Mouse (Mus musculus) neutrophil, adult 65 days (primary cell): ENCODE measurements around the gene Aldh16a1. TPM values are rescaled to one million over a fixed set of nuclear protein-coding genes. Genes with fewer than 3 reads are reported as not detected.

Experiments
- total RNA-seq: library from RNA; stranded (reverse); gene quantifications from 2 replicates; pipeline ENCODE4 v1.2.4, GENCODE M21; 2023

Aldh16a1 gene
- total RNA-seq, result 77.5 and 91.9 TPM in 2 replicates

DNA sequence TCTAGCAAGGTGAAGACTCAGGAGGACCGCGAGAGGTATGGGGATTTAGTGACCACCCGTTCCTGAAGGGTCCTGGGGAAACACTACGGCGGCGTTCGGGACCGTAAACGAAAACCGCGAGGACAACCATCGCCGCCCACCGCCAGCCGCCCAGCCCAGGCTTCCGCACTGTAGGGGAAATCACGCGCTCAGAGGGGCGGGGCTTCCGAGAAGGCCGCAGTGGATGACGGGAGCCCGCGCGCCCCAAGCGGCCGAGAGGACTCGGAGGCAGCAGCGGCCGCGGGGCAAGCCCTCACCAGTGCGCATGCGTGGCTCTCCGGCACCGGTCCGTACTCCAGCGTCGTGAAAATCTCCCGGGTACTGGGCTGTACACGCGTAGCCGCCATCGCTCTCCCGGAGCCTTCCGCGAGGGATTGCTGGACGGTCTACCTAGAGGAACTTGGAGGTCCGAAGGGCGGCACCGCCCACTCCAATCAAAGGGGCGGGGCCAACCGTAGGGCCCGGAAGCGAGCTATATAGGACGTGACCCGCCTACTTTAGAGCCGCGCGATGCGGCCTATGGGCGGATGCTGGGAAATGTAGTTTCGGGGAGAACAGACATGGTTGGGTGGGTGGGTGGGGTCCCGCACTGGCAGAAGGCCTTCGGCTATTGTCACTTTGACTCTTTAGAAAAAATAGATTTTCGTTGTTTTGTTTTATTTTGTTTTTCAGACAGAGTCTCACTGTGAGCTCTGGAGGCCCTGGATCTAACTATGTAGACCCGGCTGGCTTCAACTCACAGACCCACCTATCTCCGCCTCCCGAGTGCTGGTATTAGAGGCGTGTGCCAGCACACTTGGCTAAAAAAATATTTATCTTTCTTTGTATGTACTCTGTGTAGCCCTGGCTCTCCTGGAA lies at the start of gene Aldh16a1, which contains the start of gene Pih1d1:
Gene Aldh16a1 (minus strand): TSS at position 489 of the 897 bp plus-strand sequence.
Gene Pih1d1 (plus strand): TSS at position 208 of the 897 bp plus-strand sequence.

DNA sequence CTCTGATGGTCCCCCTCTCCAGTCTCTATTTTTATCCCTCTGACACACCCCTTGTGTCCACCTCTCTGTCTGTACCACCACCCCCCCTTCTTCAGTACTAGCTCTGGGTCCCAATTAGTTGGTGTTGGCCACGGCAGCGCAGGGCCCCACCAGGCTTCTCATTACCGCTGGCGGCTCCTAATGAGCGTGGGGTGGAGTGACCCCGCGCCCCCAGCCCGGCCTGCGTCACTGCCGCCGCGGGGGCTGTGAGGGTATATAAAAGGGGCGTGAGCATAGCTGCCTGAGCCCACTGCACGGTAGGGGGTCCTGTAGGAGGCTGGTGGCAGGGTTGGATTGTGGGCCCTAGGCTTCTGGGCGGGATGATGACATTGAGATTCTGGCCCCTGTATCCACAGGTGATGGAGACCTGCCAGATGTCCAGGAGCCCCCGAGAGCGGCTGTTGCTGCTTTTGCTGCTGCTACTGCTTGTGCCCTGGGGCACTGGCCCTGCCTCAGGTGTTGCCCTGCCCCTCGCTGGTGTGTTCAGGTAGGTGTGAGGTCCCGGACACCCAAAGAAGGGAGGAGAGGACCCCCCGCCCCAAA lies 26.6 kb upstream of the Aldh16a1 start, which contains the start of gene Pth2:
Gene Pth2 (plus strand): TSS at position 100 of the 582 bp plus-strand sequence.

DNA sequence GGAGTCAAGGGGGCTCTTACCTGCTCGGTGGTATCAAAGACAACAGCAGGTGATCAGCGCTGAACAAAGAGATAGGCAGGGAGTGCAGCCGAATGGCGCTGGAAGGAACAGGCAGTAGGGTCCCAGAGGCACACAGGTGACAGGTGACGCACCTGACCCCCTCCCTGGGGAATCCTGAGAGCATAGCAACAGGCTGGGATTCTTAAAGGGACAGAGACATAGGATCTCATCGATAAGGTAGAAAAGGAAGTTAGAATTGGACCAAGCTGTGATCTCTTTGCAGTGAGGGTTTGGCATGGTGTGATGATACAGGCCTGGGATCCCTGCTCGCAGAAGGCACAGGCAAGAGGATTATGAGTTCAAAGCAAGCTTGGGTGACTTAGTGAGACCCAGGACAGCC lies 25.1 kb upstream of the Aldh16a1 start, which contains the start of gene Gfy:
Gene Gfy (minus strand): TSS at position 101 of the 400 bp plus-strand sequence.

DNA sequence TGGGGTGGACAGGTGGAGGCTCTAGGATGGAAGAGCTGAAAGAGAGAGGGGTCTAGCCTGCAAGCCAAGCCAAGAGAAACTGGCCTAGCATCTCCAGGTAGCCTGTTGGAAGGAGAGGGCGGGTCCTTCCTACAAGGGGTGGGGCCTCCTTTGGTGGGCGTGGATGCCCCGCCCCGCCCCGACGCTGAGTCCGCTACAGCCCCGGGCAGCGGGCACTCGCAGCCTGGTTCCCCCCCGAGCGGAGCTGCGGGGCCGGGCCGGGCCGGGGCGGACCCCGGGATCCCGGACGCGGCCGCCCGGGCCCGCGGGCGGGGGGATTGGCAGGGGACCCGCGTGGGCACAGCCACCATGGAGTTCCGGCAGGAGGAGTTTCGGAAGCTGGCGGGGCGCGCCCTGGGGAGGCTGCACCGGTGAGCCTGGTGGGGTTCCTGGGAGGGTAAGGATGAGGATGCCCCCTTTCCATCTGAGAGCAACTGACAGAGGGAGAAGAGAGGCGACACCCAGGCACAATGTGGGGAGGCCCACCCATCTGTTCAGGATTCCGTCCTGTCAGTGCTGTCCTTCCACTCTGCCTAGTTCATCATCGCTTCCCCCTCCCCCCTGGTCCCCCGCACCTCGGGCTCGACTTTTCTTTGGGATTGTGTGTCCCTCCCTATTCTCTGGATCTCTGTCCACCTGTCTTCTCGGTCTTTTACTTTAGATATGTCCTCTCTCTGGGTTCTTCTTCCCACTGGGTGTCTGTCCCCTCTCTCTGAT lies 9.5 kb upstream of the Aldh16a1 start, which contains the start of gene Slc17a7:
Gene Slc17a7 (plus strand): TSS at position 215 of the 756 bp plus-strand sequence.

DNA sequence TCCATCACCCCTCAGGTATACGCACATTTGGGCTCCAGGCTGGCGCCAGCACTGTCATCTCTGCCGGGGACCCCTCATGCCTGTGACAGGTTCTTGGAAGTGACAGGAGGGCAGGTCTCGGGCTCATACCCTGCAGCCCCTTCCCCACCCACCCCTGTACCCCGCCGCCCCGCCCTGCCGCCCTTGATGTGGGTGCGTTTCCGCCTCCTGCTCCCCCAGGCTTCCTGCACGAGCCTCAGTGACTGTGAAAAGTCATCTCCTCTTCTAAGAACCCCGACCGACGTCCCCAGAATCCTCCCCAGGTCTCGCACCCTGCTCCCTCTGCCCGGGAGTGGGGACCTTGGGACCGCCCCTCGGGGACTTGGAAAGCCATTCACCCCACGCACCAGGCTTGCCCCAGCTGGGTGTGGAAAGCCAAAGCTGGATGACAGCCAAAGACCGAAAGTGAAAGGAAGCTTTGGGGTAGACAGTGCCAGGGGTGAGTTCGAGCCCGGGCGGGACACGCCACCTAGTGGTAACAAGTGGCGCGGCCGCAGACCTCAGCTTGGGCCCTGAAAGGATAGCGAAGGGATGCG lies 18.3 kb downstream of the Aldh16a1 start, which contains the start of the genes Gm45713 and Flt3l:
Gene Gm45713 (minus strand): TSS at position 239 of the 575 bp plus-strand sequence.
Gene Flt3l (minus strand): TSS at position 440 of the 575 bp plus-strand sequence.

DNA sequence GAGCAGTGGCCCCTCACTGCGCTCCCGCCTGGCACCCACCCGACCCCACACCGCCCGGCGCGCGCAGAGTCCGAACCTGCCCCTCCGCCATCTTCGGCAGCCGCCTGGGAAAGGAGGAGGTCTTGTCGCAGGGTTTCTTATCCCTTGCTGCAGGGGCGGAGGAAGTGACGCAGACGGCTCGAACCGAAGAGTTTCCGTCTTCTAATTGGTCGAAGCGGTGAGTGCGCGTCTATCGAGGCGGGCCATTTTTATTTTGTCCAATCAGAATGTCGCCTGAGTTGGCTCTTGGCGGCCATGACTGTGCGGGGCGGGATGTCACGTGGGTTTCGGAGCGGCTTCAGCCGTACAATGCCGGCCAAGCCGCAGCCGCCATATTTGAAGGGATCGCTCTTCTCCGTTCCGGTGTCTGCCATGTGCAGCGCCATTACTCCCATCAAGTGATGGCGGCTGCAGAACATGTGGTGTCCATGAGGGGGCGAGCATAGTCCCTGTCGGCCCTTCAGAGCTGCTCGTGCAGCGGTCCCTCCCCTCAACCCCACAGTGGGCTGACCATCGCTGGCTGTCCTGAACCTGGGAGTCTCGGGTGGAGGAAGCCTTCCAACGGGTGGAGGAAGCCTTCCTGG lies 25.6 kb downstream of the Aldh16a1 start, which contains the start of gene Rpl13a:
Gene Rpl13a (minus strand): TSS at position 138 of the 623 bp plus-strand sequence.

DNA sequence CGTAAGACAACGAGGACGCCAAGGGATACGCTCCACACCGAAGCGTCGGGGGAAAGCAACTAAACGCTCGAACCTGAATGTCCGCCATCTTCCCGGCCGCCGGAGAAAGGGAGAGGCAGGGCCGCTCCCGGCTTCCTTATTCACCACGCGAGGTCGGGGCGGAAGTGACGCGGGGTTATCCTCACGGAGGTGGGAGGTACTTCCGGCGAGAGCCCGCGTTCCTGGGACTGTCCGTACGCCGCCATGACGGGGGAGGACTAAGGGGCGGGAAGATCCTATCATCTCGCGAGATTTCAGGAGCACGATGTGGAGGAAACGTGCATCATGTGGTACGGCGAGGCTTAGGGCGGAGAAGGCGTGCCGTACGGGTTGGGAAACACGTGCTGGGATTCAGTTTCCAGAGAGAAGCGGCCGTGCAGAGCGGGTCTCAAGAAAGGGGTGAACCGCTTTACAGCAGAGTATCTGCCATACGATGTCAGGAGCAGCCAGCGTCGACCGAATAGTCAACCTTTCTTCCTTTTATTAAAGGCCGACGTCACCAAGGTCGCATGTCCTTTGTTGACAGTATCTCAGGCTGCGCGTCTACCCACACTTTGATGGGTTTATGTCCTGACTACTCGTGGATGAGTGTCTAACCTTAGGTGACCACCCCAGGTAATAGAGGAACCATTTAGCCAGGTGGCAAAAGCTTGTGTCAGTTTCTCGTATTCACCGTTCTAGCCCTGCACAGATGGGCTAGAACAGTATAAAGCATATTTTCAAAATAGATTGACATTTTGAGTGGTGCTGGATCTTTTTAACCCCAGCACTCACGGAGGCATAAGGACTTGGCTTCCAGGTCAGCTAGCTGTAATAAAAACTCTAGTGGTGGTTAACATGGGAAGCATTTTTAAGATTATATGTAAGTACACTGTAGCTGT lies 29.9 kb downstream of the Aldh16a1 start, which contains the start of gene Rps11:
Gene Rps11 (minus strand): TSS at position 216 of the 920 bp plus-strand sequence.

DNA sequence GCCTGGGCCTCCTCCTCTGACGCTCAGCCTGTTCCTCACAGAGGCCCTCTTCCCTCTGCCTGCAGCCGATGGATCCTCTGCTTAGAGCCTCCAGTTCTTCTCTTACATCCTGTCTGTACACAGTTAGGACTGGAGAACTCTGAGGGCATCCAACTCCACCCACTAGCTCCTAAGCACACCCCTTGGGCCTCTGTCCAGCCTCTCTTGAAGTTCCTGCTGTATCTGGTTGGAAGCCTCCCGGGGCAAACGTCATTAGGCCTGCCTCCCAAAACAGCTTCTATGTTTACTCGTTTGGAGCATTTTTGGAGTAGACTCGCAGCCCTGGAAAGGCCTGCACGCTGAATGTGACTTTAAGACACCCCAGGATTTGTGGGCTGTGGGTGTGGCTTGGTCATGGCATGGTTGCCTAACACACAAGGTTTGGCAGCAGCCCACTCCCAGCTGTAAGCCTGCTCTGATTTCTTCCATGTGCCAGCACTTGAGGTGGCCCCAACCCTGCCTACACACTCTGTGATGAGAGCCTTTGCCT lies 50.7 kb downstream of the Aldh16a1 start, which contains the start of gene Fcgrt:
Gene Fcgrt (minus strand): TSS at position 200 of the 529 bp plus-strand sequence.

DNA sequence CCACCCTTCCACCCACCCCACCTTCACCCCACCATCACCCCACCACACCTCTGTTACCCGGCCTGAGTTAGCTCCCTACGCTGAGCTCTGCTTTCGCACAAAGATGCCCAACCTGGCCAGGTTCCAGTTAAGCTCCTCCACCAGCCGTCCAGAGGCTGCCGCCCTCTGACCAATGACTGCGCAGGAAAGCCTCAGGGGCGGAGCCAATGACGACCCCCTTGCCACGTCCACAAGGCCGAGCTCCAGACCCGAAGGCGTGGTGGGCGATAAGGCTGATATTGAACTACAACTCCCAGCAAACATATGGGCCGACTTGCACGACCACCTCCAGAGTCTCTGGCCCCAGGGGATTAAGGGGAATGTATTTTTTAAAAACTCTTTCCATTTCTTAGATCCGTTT lies 62.3 kb downstream of the Aldh16a1 start, which contains the start of gene Rcn3:
Gene Rcn3 (minus strand): TSS at position 174 of the 400 bp plus-strand sequence.

Other genes with a start within 250 kb of the Aldh16a1 start
- gene Ap2a1, start 225.1 kb downstream of the Aldh16a1 start, total RNA-seq, result 64.6 and 68.6 TPM in 2 replicates
- not detected in 2 replicates for gene Tsks, start 211.4 kb downstream of the Aldh16a1 start, total RNA-seq
- 0.23 and 1.3 TPM in 2 replicates for gene Cpt1c, start 179.7 kb downstream of the Aldh16a1 start, total RNA-seq
- 48.5 and 57.0 TPM in 2 replicates for gene Prmt1, start 168.0 kb downstream of the Aldh16a1 start, total RNA-seq
- 44.5 and 55.1 TPM in 2 replicates for gene Irf3, start 156.9 kb downstream of the Aldh16a1 start, total RNA-seq
- gene Bcl2l12, start 155.9 kb downstream of the Aldh16a1 start, total RNA-seq, result 7.3 and 7.9 TPM in 2 replicates
- gene Scaf1, start 138.2 kb downstream of the Aldh16a1 start, total RNA-seq, result 59.4 and 75.8 TPM in 2 replicates
- 7.6 and 7.8 TPM in 2 replicates for gene Rras, start 136.6 kb downstream of the Aldh16a1 start, total RNA-seq
- 15.9 and 19.2 TPM in 2 replicates for gene Prr12, start 101.7 kb downstream of the Aldh16a1 start, total RNA-seq
- 32.5 and 35.9 TPM in 2 replicates for gene Nosip, start 92.2 kb downstream of the Aldh16a1 start, total RNA-seq
- gene Prrg2, start 91.9 kb downstream of the Aldh16a1 start, total RNA-seq, result 15.3 and 20.8 TPM in 2 replicates
- 2.6 and 3.0 TPM in 2 replicates for gene Rcn3, start 62.4 kb downstream of the Aldh16a1 start, total RNA-seq
- 11.5 and 11.6 TPM in 2 replicates for gene Fcgrt, start 50.7 kb downstream of the Aldh16a1 start, total RNA-seq
- 561 and 713 TPM in 2 replicates for gene Rps11, start 30.1 kb downstream of the Aldh16a1 start, total RNA-seq
- gene Rpl13a, start 25.8 kb downstream of the Aldh16a1 start, total RNA-seq, result 790 and 900 TPM in 2 replicates
- gene Gm45713, start 18.4 kb downstream of the Aldh16a1 start, total RNA-seq, result not detected in 2 replicates
- 22.0 and 23.2 TPM in 2 replicates for gene Flt3l, start 18.2 kb downstream of the Aldh16a1 start, total RNA-seq
- gene Pih1d1, start 281 bp downstream of the Aldh16a1 start, total RNA-seq, result 41.1 and 44.5 TPM in 2 replicates
- 0.23 TPM in 1 of 2 replicates, not detected in the other for gene Slc17a7, start 9.4 kb upstream of the Aldh16a1 start, total RNA-seq
- gene Gfy, start 25.0 kb upstream of the Aldh16a1 start, total RNA-seq, result not detected in 2 replicates
- not detected in 2 replicates for gene Pth2, start 26.4 kb upstream of the Aldh16a1 start, total RNA-seq
- not detected in 2 replicates for gene Ccdc155, start 50.3 kb upstream of the Aldh16a1 start, total RNA-seq
- not detected in 2 replicates for gene Dkkl1, start 57.6 kb upstream of the Aldh16a1 start, total RNA-seq
- not detected in 2 replicates for gene Tead2, start 61.2 kb upstream of the Aldh16a1 start, total RNA-seq
- 347 and 367 TPM in 2 replicates for gene Cd37, start 84.5 kb upstream of the Aldh16a1 start, total RNA-seq
- gene Slc6a16, start 86.5 kb upstream of the Aldh16a1 start, total RNA-seq, result 1.2 and 1.3 TPM in 2 replicates
- not detected in 2 replicates for gene Slc6a21, start 122.9 kb upstream of the Aldh16a1 start, total RNA-seq
- gene Trpm4, start 179.2 kb upstream of the Aldh16a1 start, total RNA-seq, result 3.6 and 5.2 TPM in 2 replicates
- gene Hrc, start 180.7 kb upstream of the Aldh16a1 start, total RNA-seq, result not detected in 2 replicates
- 0.09 TPM in 1 of 2 replicates, not detected in the other for gene Ppfia3, start 212.4 kb upstream of the Aldh16a1 start, total RNA-seq
- 2.5 TPM in 1 of 2 replicates, not detected in the other for gene Lin7b, start 216.0 kb upstream of the Aldh16a1 start, total RNA-seq
- 255 and 367 TPM in 2 replicates for gene Snrnp70, start 241.2 kb upstream of the Aldh16a1 start, total RNA-seq